Mouse (Mus musculus) C2C12 (cell line): ENCODE measurements around the gene Esrrb.

Experiments used
- CEBPB ChIP-seq: IDR thresholded peaks from one replicate; pipeline ENCODE4 v1.6.1; 2011; ENCODE audit warnings: low read depth, mild to moderate bottlenecking, control low read depth, moderate library complexity
- CTCF ChIP-seq: IDR thresholded peaks from one replicate; pipeline ENCODE4 v1.5.1; 2011; ENCODE audit not compliant: control insufficient read depth, insufficient read depth, insufficient read length
- FOSL1 ChIP-seq: IDR thresholded peaks from one replicate; pipeline ENCODE4 v1.8.0; 2011; ENCODE audit warnings: mild to moderate bottlenecking, low read length; ENCODE audit not compliant: poor library complexity, insufficient read depth, severe bottlenecking
- MAX ChIP-seq: IDR thresholded peaks from one replicate; pipeline ENCODE4 v1.6.1; 2011; ENCODE audit warnings: mild to moderate bottlenecking, control low read depth
- MYOD1 ChIP-seq: IDR thresholded peaks from one replicate; pipeline ENCODE4 v1.6.1; 2011; ENCODE audit warnings: low read depth; ENCODE audit not compliant: control insufficient read depth, insufficient read length

DNA sequence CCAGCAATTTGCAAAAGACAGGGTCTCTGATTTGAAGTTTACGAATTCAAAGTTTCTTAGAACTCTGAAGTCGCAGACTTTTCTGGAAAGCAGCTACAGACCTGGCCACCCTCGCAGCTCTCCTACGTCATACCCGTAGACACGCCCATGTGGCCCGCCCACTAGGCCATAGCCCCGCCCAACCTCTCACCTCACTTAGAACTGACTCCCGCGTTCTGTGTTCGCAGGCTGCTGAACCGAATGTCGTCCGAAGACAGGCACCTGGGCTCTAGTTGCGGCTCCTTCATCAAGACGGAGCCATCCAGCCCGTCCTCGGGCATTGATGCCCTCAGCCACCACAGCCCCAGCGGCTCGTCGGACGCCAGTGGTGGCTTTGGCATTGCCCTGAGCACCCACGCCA lies 109.0 kb downstream of the Esrrb start:
- TF ChIP-seq CTCF: no peak
- no peak for TF ChIP-seq MYOD1
- no peak for TF ChIP-seq CEBPB
- no peak for TF ChIP-seq MAX
- TF ChIP-seq FOSL1: no peak
